ENCODE assay signal across 8 mouse cellular contexts in genomic region chr11:31248467-31248866, GRCm38 (mm10).
DNase-seq lines count a peak whose midpoint lies in the region; ATAC-seq and TF ChIP-seq lines count a peak whose summit lies in the region.

No protein-coding gene starts in this region.

- peak; percentile 73 for DNase-seq in liver, adult 2 months (ENCODE audit: extremely low read depth, low read depth, low spot score)
- DNase-seq in liver, embryonic 11.5 days (ENCODE audit: low spot score): no peak
- DNase-seq in brain, embryonic 18.5 days (ENCODE audit: low read depth, low spot score): peak; percentile 67
- peak; percentile 72 for DNase-seq in fibroblast of lung, adult 2 months (ENCODE audit: low read depth)
- DNase-seq in left cerebral cortex, adult 2 months (ENCODE audit: extremely low spot score in 1 of 2, low spot score in 2 of 2): peak; percentile 76 to 79
- DNase-seq in midbrain, embryonic 14.5 days: peak; percentile 95
- peak; percentile 90 for DNase-seq in telencephalon, adult 2 months (ENCODE audit: low read depth, low spot score)

- intact Hi-C loops in left cerebral cortex, adult 2 months (cut with DNase I): loop anchor here (1.0 to 10.0 kb wide), 4 partner anchors 124 to 574 kb away; partner anchors contain the start of gene Stc2

- no peaks in the 10 kb centered on the region for H3K9me3 ChIP-seq in liver, embryonic 11.5 days (ENCODE audit: control insufficient read depth, low read length)
- no peaks in the 10 kb centered on the region for H3K9me3 ChIP-seq in hindbrain, embryonic 15.5 days
- no peaks in the 10 kb centered on the region for H3K9me3 ChIP-seq in midbrain, embryonic 14.5 days (ENCODE audit: control insufficient read depth, low read length)

- peak; percentile 49 for TF ChIP-seq CTCF in liver, adult 2 months (IDR thresholded peaks at IDR 0.05; ENCODE audit: low read depth, low read length)
- TF ChIP-seq CTCF in left cerebral cortex, adult 2 months (IDR thresholded peaks at IDR 0.05): peak; percentile 81

- no peaks in the 10 kb centered on the region for H3K27me3 ChIP-seq in liver, adult 2 months (ENCODE audit: control insufficient read depth, insufficient read depth, low read length)
- no peaks in the 10 kb centered on the region for H3K27me3 ChIP-seq in liver, embryonic 11.5 days (replicated peaks; ENCODE audit: control insufficient read depth, insufficient read depth, low read length)
- H3K27me3 ChIP-seq in hindbrain, embryonic 15.5 days: no peaks in the 10 kb centered on the region
- H3K27me3 ChIP-seq in midbrain, embryonic 14.5 days (ENCODE audit: control insufficient read depth, insufficient read depth, low read length): no peaks in the 10 kb centered on the region

- no peak overlapping the region for H3K27ac ChIP-seq in liver, adult 2 months (replicated peaks; ENCODE audit: insufficient read depth, low read depth, low read length)
- H3K27ac ChIP-seq in liver, embryonic 11.5 days (ENCODE audit: low read depth, low read length): no peak overlapping the region
- no peak overlapping the region for H3K27ac ChIP-seq in hindbrain, embryonic 15.5 days (replicated peaks)
- 0 out of 2 replicates have a peak overlapping the region, but pooled peaks have one; percentile 62 for H3K27ac ChIP-seq in left cerebral cortex, adult 2 months
- H3K27ac ChIP-seq in midbrain, embryonic 14.5 days (replicated peaks; ENCODE audit: low read depth, low read length): no peak overlapping the region

- no peaks in the 10 kb centered on the region for H3K4me1 ChIP-seq in liver, adult 2 months (ENCODE audit: control insufficient read depth, insufficient read depth, low read length)
- H3K4me1 ChIP-seq in liver, embryonic 11.5 days (replicated peaks; ENCODE audit: control insufficient read depth, insufficient read depth, low read length): no peaks in the 10 kb centered on the region
- H3K4me1 ChIP-seq in hindbrain, embryonic 15.5 days (replicated peaks): no peaks in the 10 kb centered on the region
- no peaks in the 10 kb centered on the region for H3K4me1 ChIP-seq in midbrain, embryonic 14.5 days (ENCODE audit: control insufficient read depth, insufficient read depth, low read length)

- H3K4me2 ChIP-seq in liver, embryonic 11.5 days: no peak overlapping the region
- no peak overlapping the region for H3K4me2 ChIP-seq in hindbrain, embryonic 15.5 days
- H3K4me2 ChIP-seq in midbrain, embryonic 14.5 days (ENCODE audit: low read length): no peak overlapping the region

- no peak overlapping the region for H3K9ac ChIP-seq in liver, adult 2 months (ENCODE audit: low read depth, low read length)
- H3K9ac ChIP-seq in liver, embryonic 11.5 days (ENCODE audit: low read depth, low read length): no peak overlapping the region
- no peak overlapping the region for H3K9ac ChIP-seq in hindbrain, embryonic 15.5 days
- no peak overlapping the region for H3K9ac ChIP-seq in midbrain, embryonic 14.5 days (replicated peaks; ENCODE audit: low read length)

- H3K36me3 ChIP-seq in liver, adult 2 months (ENCODE audit: control insufficient read depth, insufficient read depth, low read length): no peaks in the 10 kb centered on the region
- H3K36me3 ChIP-seq in liver, embryonic 11.5 days (ENCODE audit: control insufficient read depth, insufficient read depth, low read length): no peaks in the 10 kb centered on the region
- H3K36me3 ChIP-seq in hindbrain, embryonic 15.5 days: no peaks in the 10 kb centered on the region
- H3K36me3 ChIP-seq in midbrain, embryonic 14.5 days (ENCODE audit: control insufficient read depth, insufficient read depth, low read length): no peaks in the 10 kb centered on the region

- ATAC-seq in liver, embryonic 11.5 days (replicated peaks; ENCODE audit: low FRiP score): no peak
- ATAC-seq in hindbrain, embryonic 15.5 days (ENCODE audit: low FRiP score, low read depth): peak; percentile 59; the same call in 1 of the 2 replicates
- ATAC-seq in midbrain, embryonic 14.5 days (ENCODE audit: low FRiP score, low TSS enrichment): no peak

- 18% methylated on average over 2 of the region's 2 CpGs for WGBS in liver, adult 2 months
- WGBS in liver, embryonic 11.5 days: 23% methylated on average over 2 of the region's 2 CpGs
- 22% methylated on average over 2 of the region's 2 CpGs for WGBS in hindbrain, embryonic 15.5 days
- WGBS in midbrain, embryonic 14.5 days: 21% methylated on average over 2 of the region's 2 CpGs

- TF ChIP-seq POLR2A in liver, adult 2 months (IDR thresholded peaks at IDR 0.05; ENCODE audit: extremely low read depth, insufficient read depth, low read length): no peak

- no peaks in the 10 kb centered on the region for H3K79me2 ChIP-seq in liver, adult 2 months (ENCODE audit: control insufficient read depth, insufficient read depth, low read length)

- H3K4me3 ChIP-seq in liver, adult 2 months (ENCODE audit: insufficient read depth, low read depth, low read length): no peak overlapping the region
- H3K4me3 ChIP-seq in liver, embryonic 11.5 days (ENCODE audit: low read depth, low read length): no peak overlapping the region
- H3K4me3 ChIP-seq in hindbrain, embryonic 15.5 days: no peak overlapping the region
- H3K4me3 ChIP-seq in left cerebral cortex, adult 2 months: no peak overlapping the region
- no peak overlapping the region for H3K4me3 ChIP-seq in midbrain, embryonic 14.5 days (replicated peaks; ENCODE audit: low read depth, low read length)
